8 mouse cellular contexts compared by ENCODE assay signal in genomic region chr2:26570034-26570433, GRCm38 (mm10).
DNase-seq lines count a peak whose midpoint lies in the region; ATAC-seq lines count a peak whose summit lies in the region.

No protein-coding gene starts in this region.

- peak; percentile 25 for DNase-seq in cerebellum, adult 8-10 months
- peak; percentile 50 to 78 for DNase-seq in spleen, postnatal 4 days (ENCODE audit: low spot score in 2 of 2)
- no peak for DNase-seq in spleen, postnatal 14 days (ENCODE audit: low spot score in 2 of 2)
- peak; percentile 49 for DNase-seq in fibroblast of lung, adult 2 months (ENCODE audit: low read depth)
- peak; percentile 78 for DNase-seq in kidney, postnatal 14 days
- DNase-seq in lung, postnatal 25 days (ENCODE audit: low spot score) = peak; percentile 69
- peak; percentile 71 for DNase-seq in thymus, postnatal 25 days

- ATAC-seq in cerebellum, adult (ENCODE audit: insufficient number of reproducible peaks, low FRiP score, low TSS enrichment) = no peak

Comparison
In these comparisons a context has a peak if more than half of its experiments do, and no peak if none do; other contexts are left out.
1. DNase-seq: peak in cerebellum, adult 8-10 months (single experiment), spleen, postnatal 4 days (2 of 2), fibroblast of lung, adult 2 months (single experiment), kidney, postnatal 14 days (single experiment), lung, postnatal 25 days (single experiment) and thymus, postnatal 25 days (single experiment); none in spleen, postnatal 14 days (0 of 2).